Mouse (Mus musculus): ENCODE measurements around the gene Obox5. TPM values are rescaled to one million over a fixed set of nuclear protein-coding genes. Genes with fewer than 3 reads are reported as not detected.
"Not testable (repeated sequence)": the region's sequence is repeated elsewhere in the genome, so short reads cannot be mapped to it uniquely, and the experiment has no call there.

Obox5 gene
- not detected for total RNA-seq (2021)

GRCm38 (mm10) chr7:15749831-15750230 lies at the start of gene Obox5:
Obox5 (plus strand) TSS chr7:15750131.
- not testable (repeated sequence) for DNase-seq

DNA sequence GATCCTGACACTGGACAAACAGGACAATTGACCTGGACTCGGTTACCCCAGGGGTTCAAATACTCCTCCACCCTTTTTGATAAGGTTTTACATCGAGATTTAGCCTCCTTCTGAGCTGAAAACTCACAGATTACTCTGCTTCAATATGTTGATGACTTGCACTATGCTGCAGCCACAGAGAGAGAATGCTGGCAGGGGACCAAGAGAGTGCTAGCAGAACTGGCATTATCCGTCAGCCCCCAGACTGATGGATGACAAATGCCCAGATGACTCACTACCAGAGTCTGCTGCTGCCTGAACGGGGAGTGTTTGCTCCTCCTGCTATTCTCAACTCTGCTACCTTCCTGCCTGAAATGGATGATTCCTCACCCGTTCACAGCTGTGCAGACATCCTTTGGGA lies 635 bp upstream of the Obox5 start:
- DNase-seq: not testable (repeated sequence)

Other genes starting within 250 kb of the Obox5 start
- not detected for gene Obox3, start 110.2 kb upstream of the Obox5 start, total RNA-seq (2021)
- gene Obox6, start 89.5 kb downstream of the Obox5 start, total RNA-seq (2021): not detected
- not detected for gene Crx, start 129.8 kb downstream of the Obox5 start, total RNA-seq (2021)
- not detected for gene Crxos, start 132.5 kb downstream of the Obox5 start, total RNA-seq (2021)
- gene Selenow, start 172.3 kb downstream of the Obox5 start, total RNA-seq (2021): 100 to 1,000 TPM; 194 to 214 TPM
- gene Nop53, start 195.9 kb downstream of the Obox5 start, total RNA-seq (2021): 100 to 1,000 TPM; 139 to 142 TPM
- gene Ehd2, start 217.4 kb downstream of the Obox5 start, total RNA-seq (2021): 100 to 1,000 TPM; 193 to 197 TPM

All from heart, postnatal 4 days (tissue).